11 mouse cellular contexts compared by ENCODE assay signal in the genomic region with DNA sequence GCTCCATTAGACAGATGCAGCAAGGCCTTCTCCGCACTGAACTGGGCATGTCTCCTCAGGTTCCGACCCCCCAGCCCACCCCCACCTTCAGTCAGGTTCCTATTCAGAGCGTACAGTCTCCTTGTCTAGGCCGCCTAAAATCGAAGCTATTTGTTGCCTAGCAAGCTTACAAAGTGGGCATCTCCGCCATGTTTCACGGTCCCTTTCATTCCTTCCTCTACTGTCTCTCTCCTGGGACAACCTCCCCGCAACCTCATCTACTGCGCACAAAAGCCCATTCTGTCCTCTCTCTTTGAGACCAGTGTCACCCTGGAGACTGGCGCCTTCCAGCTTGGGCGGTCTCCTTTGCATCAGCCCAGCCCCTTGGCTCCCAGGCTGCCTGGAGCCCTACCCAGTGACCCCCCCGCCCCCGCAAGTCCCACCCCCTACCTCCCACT.
DNase-seq lines count a peak whose midpoint lies in the region; ATAC-seq lines count a peak whose summit lies in the region.
"Had no signal": no experiment of that assay in that cellular context is flagged by ENCODE, and none has a peak within 500 bp of the region (broad histone marks: within the 10 kb centered on the region; RNA-seq: fewer than 3 reads in every experiment).

No protein-coding gene starts in this region.

- H3K27me3 ChIP-seq in hindbrain, embryonic 13.5 days: no peaks in the 10 kb centered on the region
- H3K27me3 ChIP-seq in neural tube, embryonic 11.5 days (ENCODE audit: control insufficient read depth, insufficient read depth, low read length): no peaks in the 10 kb centered on the region
- H3K27me3 ChIP-seq: heart, embryonic 15.5 days; liver, embryonic 15.5 days had no signal

- no peaks in the 10 kb centered on the region for H3K36me3 ChIP-seq in hindbrain, embryonic 13.5 days
- no peaks in the 10 kb centered on the region for H3K36me3 ChIP-seq in neural tube, embryonic 11.5 days (ENCODE audit: control insufficient read depth, insufficient read depth, low read length)
- H3K36me3 ChIP-seq: heart, embryonic 15.5 days; liver, embryonic 15.5 days had no signal

- intact Hi-C loops in heart, postnatal 25 days (cut with DNase I): no loop called here

- WGBS in hindbrain, embryonic 13.5 days: 19% methylated on average over 13 of the region's 13 CpGs
- 40% methylated on average over 13 of the region's 13 CpGs for WGBS in neural tube, embryonic 11.5 days

- H3K27ac ChIP-seq in hindbrain, embryonic 13.5 days: peak overlapping the region; percentile 89
- peak overlapping the region; percentile 90 for H3K27ac ChIP-seq in neural tube, embryonic 11.5 days (ENCODE audit: low read depth, low read length)
- H3K27ac ChIP-seq: liver, embryonic 15.5 days had no signal

- H3K4me2 ChIP-seq in hindbrain, embryonic 13.5 days: peak overlapping the region; percentile 13
- H3K4me2 ChIP-seq in neural tube, embryonic 11.5 days (ENCODE audit: low read depth): no peak overlapping the region
- H3K4me2 ChIP-seq: heart, embryonic 15.5 days; liver, embryonic 15.5 days had no signal

- H3K9me3 ChIP-seq in hindbrain, embryonic 13.5 days: no peaks in the 10 kb centered on the region
- H3K9me3 ChIP-seq in neural tube, embryonic 11.5 days (ENCODE audit: control insufficient read depth, low read length): no peaks in the 10 kb centered on the region
- H3K9me3 ChIP-seq: heart, embryonic 15.5 days; liver, embryonic 15.5 days had no signal

- peaks cover 35% of the 10 kb centered on the region for H3K4me1 ChIP-seq in hindbrain, embryonic 13.5 days (replicated peaks)
- H3K4me1 ChIP-seq in neural tube, embryonic 11.5 days (ENCODE audit: control insufficient read depth, insufficient read depth, low read length): peaks cover 5% of the 10 kb centered on the region
- H3K4me1 ChIP-seq: liver, embryonic 15.5 days had no signal

- DNase-seq in frontal cortex, postnatal 36 days (ENCODE audit: low spot score in 2 of 2): no peak
- peak; percentile 58 for DNase-seq in embryo, embryonic 10.5 days (ENCODE audit: low spot score)
- peak; percentile 74 for DNase-seq in neural tube, embryonic 11.5 days (ENCODE audit: low spot score)
- no peak for DNase-seq in thymus, postnatal 10 days (ENCODE audit: low spot score in 2 of 2)
- DNase-seq in heart, adult 8-10 months (ENCODE audit: low spot score): no peak
- no peak for DNase-seq in heart, postnatal 25 days (ENCODE audit: low spot score)
- DNase-seq: kidney, postnatal 14 days had no signal

- no peak overlapping the region for H3K9ac ChIP-seq in hindbrain, embryonic 13.5 days
- H3K9ac ChIP-seq in neural tube, embryonic 11.5 days (ENCODE audit: low read length): no peak overlapping the region
- H3K9ac ChIP-seq: heart, embryonic 15.5 days; liver, embryonic 15.5 days had no signal

- peak; percentile 41 for ATAC-seq in frontal cortex, adult (ENCODE audit: low TSS enrichment)
- peak; percentile 88 for ATAC-seq in hindbrain, embryonic 13.5 days (ENCODE audit: low FRiP score)
- peak; percentile 80 for ATAC-seq in neural tube, embryonic 11.5 days (ENCODE audit: insufficient read depth, low FRiP score, low TSS enrichment)

- no peak overlapping the region for H3K4me3 ChIP-seq in hindbrain, embryonic 13.5 days
- no peak overlapping the region for H3K4me3 ChIP-seq in neural tube, embryonic 11.5 days (ENCODE audit: low read depth, low read length)
- H3K4me3 ChIP-seq: heart, embryonic 15.5 days; liver, embryonic 15.5 days had no signal

Comparison
In these comparisons a context has a peak if more than half of its experiments do, and no peak if none do; other contexts are left out.
1. DNase-seq: peak in embryo, embryonic 10.5 days (single experiment) and neural tube, embryonic 11.5 days (single experiment); none in frontal cortex, postnatal 36 days (0 of 2), thymus, postnatal 10 days (0 of 2), heart, adult 8-10 months (single experiment) and heart, postnatal 25 days (single experiment).
2. Peak in every context shown above with its lines, with median percentiles within 50 percentile points of each other: ATAC-seq.